Mouse (Mus musculus): ENCODE data around the gene Gm3252. TPM values are rescaled to one million over a fixed set of nuclear protein-coding genes. Genes with fewer than 3 reads are reported as not detected.
"Not testable (repeated sequence)": the region's sequence is repeated elsewhere in the genome, so short reads cannot be mapped to it uniquely, and the experiment has no call there.

Gm3252 gene
- 2.1 and 2.6 TPM in 2 replicates for polyA plus RNA-seq (2015; fragmentation: Nextera tagmentation; extraction: Ambion mirVana)

DNA sequence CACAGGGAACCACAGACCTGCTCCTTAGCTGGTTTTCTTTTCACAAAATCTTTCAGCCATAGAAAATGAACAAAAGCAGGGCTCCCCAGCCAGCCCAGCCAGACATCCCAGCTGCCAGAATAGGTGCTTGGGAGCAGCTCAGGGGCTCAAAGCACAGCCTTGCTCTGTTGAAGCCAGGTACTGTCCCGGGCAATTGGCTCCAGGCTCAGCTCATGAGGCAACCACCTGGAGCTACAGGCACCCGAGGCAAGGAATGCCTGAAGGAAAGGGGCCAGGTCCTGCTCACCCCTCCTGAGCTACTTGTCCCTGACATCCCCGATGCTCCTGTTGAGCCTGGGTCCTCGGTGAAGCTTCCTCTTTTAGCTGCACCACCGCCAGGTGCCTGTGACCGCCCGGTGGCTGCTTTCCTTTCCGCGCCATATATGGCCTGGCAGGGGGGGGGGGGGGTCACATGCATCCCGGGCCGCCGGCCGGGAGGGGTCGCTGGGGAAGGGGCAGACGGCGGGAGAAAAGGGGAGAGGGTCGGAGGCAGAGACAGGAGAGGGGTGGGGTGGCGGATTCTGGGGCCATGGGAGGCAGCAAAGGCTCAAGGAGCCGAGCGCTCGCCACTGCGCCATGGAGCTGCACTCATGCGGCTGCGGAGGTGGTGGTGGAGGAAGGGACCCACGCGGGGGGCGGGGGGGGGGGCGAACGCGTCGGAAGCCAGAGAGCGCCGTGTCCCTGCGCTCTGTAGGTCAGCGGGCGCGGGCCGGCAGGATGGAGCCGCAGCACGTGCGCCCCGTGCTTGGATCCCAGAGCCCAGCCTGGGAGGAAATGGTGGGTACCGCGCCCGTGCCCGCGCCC is at the start of gene Gm3252:
Gene Gm3252, plus strand, starts transcription at position 738 of the 843 bp plus-strand sequence.
- H3K4me1 ChIP-seq (replicated peaks); H3K9me3 ChIP-seq; ATAC-seq (ENCODE audit: low FRiP score); H3K27me3 ChIP-seq; H3K27ac ChIP-seq; H3K36me3 ChIP-seq: not testable (repeated sequence)
- WGBS, result 2% methylated on average over 15 of the region's 47 CpGs
- Histone ChIP-seq H3K9ac (0 out of 2 replicates have a peak within 1 kb of the TSS, but pooled peaks have one; percentile 49), H3K4me2 (peak within 1 kb of the TSS; percentile 49), H3K4me3 (peak within 1 kb of the TSS; percentile 34)

GRCm38 (mm10) chr14:4708938-4709337 is 17.6 kb upstream of the Gm3252 start, which contains the start of gene Gm7876:
Gm7876 (plus strand) TSS chr14:4709238.
- 86% methylated on average over 1 of the region's 2 CpGs for WGBS
- not testable (repeated sequence) for H3K4me1 ChIP-seq (replicated peaks); H3K4me2 ChIP-seq; H3K9ac ChIP-seq; H3K9me3 ChIP-seq; H3K4me3 ChIP-seq; ATAC-seq (ENCODE audit: low FRiP score); H3K27ac ChIP-seq; H3K27me3 ChIP-seq; H3K36me3 ChIP-seq

DNA sequence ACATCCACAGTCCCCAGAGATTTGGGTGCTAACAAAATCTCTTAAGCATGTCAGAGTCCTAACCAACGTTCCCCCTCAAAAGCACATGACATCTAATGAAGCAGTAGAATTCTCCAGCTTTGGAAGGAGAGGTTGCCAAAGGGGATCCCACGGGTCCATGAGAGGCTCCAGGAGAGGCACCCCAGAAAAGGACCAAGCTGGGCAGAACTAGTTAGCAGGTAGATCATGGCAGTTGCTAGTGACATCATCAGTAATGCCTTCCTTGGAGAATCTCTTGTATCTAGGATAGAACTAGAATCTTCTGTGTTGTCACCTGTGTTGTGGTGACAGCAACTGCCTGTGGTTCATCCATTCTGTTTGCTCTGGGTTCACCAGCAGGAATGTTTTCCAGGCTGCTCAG is 49.5 kb downstream of the Gm3252 start, which contains the start of gene Gm9602:
Gene Gm9602, plus strand, starts transcription at position 301 of the 400 bp plus-strand sequence.
- not testable (repeated sequence) for H3K4me3 ChIP-seq; H3K36me3 ChIP-seq; H3K27me3 ChIP-seq; H3K4me2 ChIP-seq; H3K9ac ChIP-seq; H3K27ac ChIP-seq; ATAC-seq (ENCODE audit: low FRiP score); H3K4me1 ChIP-seq (replicated peaks); H3K9me3 ChIP-seq
- WGBS, result 81% methylated on average over 1 of the region's 2 CpGs

Other genes starting within 250 kb of the Gm3252 start
- not detected in 2 replicates for gene Gm3182, start 245.0 kb upstream of the Gm3252 start, polyA plus RNA-seq (2015; fragmentation: Nextera tagmentation; extraction: Ambion mirVana)
- gene Gm3047, start 171.4 kb upstream of the Gm3252 start, polyA plus RNA-seq (2015; fragmentation: Nextera tagmentation; extraction: Ambion mirVana), result not detected in 2 replicates
- gene Gm8159, start 94.4 kb upstream of the Gm3252 start, polyA plus RNA-seq (2015; fragmentation: Nextera tagmentation; extraction: Ambion mirVana), result 0.27 TPM in 1 of 2 replicates, not detected in the other
- gene Gm3239, start 62.6 kb upstream of the Gm3252 start, polyA plus RNA-seq (2015; fragmentation: Nextera tagmentation; extraction: Ambion mirVana), result 0.44 and 0.65 TPM in 2 replicates
- gene Gm7876, start 17.5 kb upstream of the Gm3252 start, polyA plus RNA-seq (2015; fragmentation: Nextera tagmentation; extraction: Ambion mirVana), result not detected in 2 replicates
- gene Gm9602, start 49.6 kb downstream of the Gm3252 start, polyA plus RNA-seq (2015; fragmentation: Nextera tagmentation; extraction: Ambion mirVana), result not detected in 2 replicates
- not detected in 2 replicates for gene Gm3269, start 111.3 kb downstream of the Gm3252 start, polyA plus RNA-seq (2015; fragmentation: Nextera tagmentation; extraction: Ambion mirVana)
- gene Gm3264, start 128.8 kb downstream of the Gm3252 start, polyA plus RNA-seq (2015; fragmentation: Nextera tagmentation; extraction: Ambion mirVana), result 2.7 and 3.4 TPM in 2 replicates
- not detected in 2 replicates for gene Gm3278, start 165.6 kb downstream of the Gm3252 start, polyA plus RNA-seq (2015; fragmentation: Nextera tagmentation; extraction: Ambion mirVana)